Mouse (Mus musculus) forebrain, embryonic 13.5 days (tissue): ENCODE data around the gene Rsph14. TPM values are rescaled to one million over a fixed set of nuclear protein-coding genes. Genes with fewer than 3 reads are reported as not detected.
A peak's percentile ranks its signal among the peaks of the same experiment; 100 is the strongest.

Source experiments
- ATAC-seq: fragments of 200-750 bp; cut with Nextera tagmentation; 2 replicates; pipeline ENCODE4 v1.8.0; 2017
- H3K27ac ChIP-seq: fragments of 300-500 bp; sonication (generic); 2 replicates; pipeline ENCODE4 v1.5.1; 2015; ENCODE audit warnings: inconsistent platforms, mild to moderate bottlenecking, moderate library complexity
- H3K27me3 ChIP-seq: fragments of 300-500 bp; sonication (generic); 2 replicates; pipeline ENCODE4 v1.6.1; 2015; ENCODE audit warnings: mild to moderate bottlenecking, inconsistent platforms
- H3K36me3 ChIP-seq: fragments of 300-500 bp; sonication (generic); 2 replicates; pipeline ENCODE4 v1.6.1; 2015; ENCODE audit warnings: mild to moderate bottlenecking, inconsistent platforms; ENCODE audit not compliant: poor library complexity, severe bottlenecking
- H3K4me1 ChIP-seq: fragments of 300-500 bp; sonication (generic); 2 replicates; pipeline ENCODE4 v1.6.1; 2015; ENCODE audit warnings: inconsistent platforms
- H3K4me2 ChIP-seq: fragments of 300-500 bp; sonication (generic); 2 replicates; pipeline ENCODE4 v1.6.1; 2015; ENCODE audit warnings: inconsistent platforms, mild to moderate bottlenecking, moderate library complexity
- H3K4me3 ChIP-seq: fragments of 300-500 bp; sonication (generic); 2 replicates; pipeline ENCODE4 v1.5.1; 2015; ENCODE audit warnings: mild to moderate bottlenecking, inconsistent platforms
- H3K9ac ChIP-seq: fragments of 300-500 bp; sonication (generic); 2 replicates; pipeline ENCODE4 v1.6.1; 2015; ENCODE audit warnings: mild to moderate bottlenecking, inconsistent platforms
- H3K9me3 ChIP-seq: fragments of 300-500 bp; sonication (generic); replicated peaks from 2 replicates; pipeline ENCODE4 v1.6.1; 2016; ENCODE audit warnings: inconsistent platforms
- WGBS: fragments of 180-500 bp; shearing (Covaris S2); methylation state at CpG from one replicate; pipeline ENCODE4 v1.1.7; 2015; 5-methylcytosine and 5-hydroxymethylcytosine counted together
- polyA plus RNA-seq: library from polyadenylated mRNA; unstranded; fragments of >200 nt; fragmentation: Nextera tagmentation; extraction: Ambion mirVana; gene quantifications from 2 replicates; pipeline ENCODE4 v1.2.1, GENCODE M21; 2015

The Rsph14 gene
- 0.31 and 0.67 TPM in 2 replicates for polyA plus RNA-seq

- H3K27me3 ChIP-seq: no peaks in the 10 kb centered on the region
- H3K9ac ChIP-seq: 0 out of 2 replicates have a peak within 1 kb of the TSS, but pooled peaks have one; percentile 12
- H3K36me3 ChIP-seq: no peaks in the 10 kb centered on the region
- 20% methylated on average over 10 of the region's 10 CpGs for WGBS
- ATAC-seq: peak; percentile 71
- peak within 1 kb of the TSS; percentile 46 for H3K4me2 ChIP-seq
- H3K4me1 ChIP-seq: peaks cover 23% of the 10 kb centered on the region
- no peak within 1 kb of the TSS for H3K4me3 ChIP-seq
- no peaks in the 10 kb centered on the region for H3K9me3 ChIP-seq
- peak within 1 kb of the TSS; percentile 65; the same call in 1 of the 2 replicates for H3K27ac ChIP-seq
Measured at GRCm38 (mm10) chr10:75032395-75032794, at the start of gene Rsph14. Gene Rsph14, minus strand, starts transcription at chr10:75032586.

GRCm38 (mm10) chr10:75078174-75079128 is 46.1 kb upstream of the Rsph14 start:
- Histone ChIP-seq H3K36me3 (peaks cover 11% of the 10 kb centered on the region; the same call in 1 of the 2 replicates), H3K4me2 (no peak overlapping the region), H3K9me3 (no peaks in the 10 kb centered on the region), H3K27ac (no peak overlapping the region; the same call in 1 of the 2 replicates), H3K4me3 (no peak overlapping the region), H3K9ac (no peak overlapping the region), H3K4me1 (peaks cover 12% of the 10 kb centered on the region), H3K27me3 (no peaks in the 10 kb centered on the region)
- 90% methylated on average over 14 of the region's 14 CpGs for WGBS
- no peak for ATAC-seq

- H3K9me3 ChIP-seq: no peaks in the 10 kb centered on the region
- H3K36me3 ChIP-seq: peaks cover 4% of the 10 kb centered on the region; the same call in 1 of the 2 replicates
- H3K9ac ChIP-seq: no peak overlapping the region
- H3K27ac ChIP-seq: no peak overlapping the region
- H3K4me2 ChIP-seq: no peak overlapping the region
- peaks cover 23% of the 10 kb centered on the region for H3K4me1 ChIP-seq
- ATAC-seq: no peak
- 74% methylated on average over 5 of the region's 5 CpGs for WGBS
- H3K4me3 ChIP-seq: no peak overlapping the region
- H3K27me3 ChIP-seq: no peaks in the 10 kb centered on the region
Measured at GRCm38 (mm10) chr10:75075665-75076064, 43.3 kb upstream of the Rsph14 start.

GRCm38 (mm10) chr10:75070281-75070976 is 38.0 kb upstream of the Rsph14 start:
- no peaks in the 10 kb centered on the region for H3K27me3 ChIP-seq
- H3K9ac ChIP-seq: no peak overlapping the region
- H3K4me2 ChIP-seq: no peak overlapping the region
- peaks cover 13% of the 10 kb centered on the region; the same call in 1 of the 2 replicates for H3K36me3 ChIP-seq
- no peak overlapping the region for H3K4me3 ChIP-seq
- ATAC-seq: no peak
- WGBS: 81% methylated on average over 11 of the region's 11 CpGs
- peaks cover 56% of the 10 kb centered on the region for H3K4me1 ChIP-seq
- no peaks in the 10 kb centered on the region for H3K9me3 ChIP-seq
- no peak overlapping the region for H3K27ac ChIP-seq

- Histone ChIP-seq H3K27me3 (no peaks in the 10 kb centered on the region), H3K4me1 (peaks cover 72% of the 10 kb centered on the region), H3K27ac (no peak overlapping the region), H3K9ac (no peak overlapping the region), H3K4me2 (0 out of 2 replicates have a peak overlapping the region, but pooled peaks have one; percentile 7), H3K36me3 (peaks cover 16% of the 10 kb centered on the region; the same call in 1 of the 2 replicates), H3K4me3 (no peak overlapping the region), H3K9me3 (no peaks in the 10 kb centered on the region)
- ATAC-seq: no peak
- WGBS: 65% methylated on average over 12 of the region's 12 CpGs
Measured at GRCm38 (mm10) chr10:75068624-75069328, 36.4 kb upstream of the Rsph14 start.

GRCm38 (mm10) chr10:75068086-75068485 is 35.7 kb upstream of the Rsph14 start:
- no peak overlapping the region for H3K9ac ChIP-seq
- no peak overlapping the region for H3K27ac ChIP-seq
- H3K9me3 ChIP-seq: no peaks in the 10 kb centered on the region
- 51% methylated on average over 2 of the region's 2 CpGs for WGBS
- ATAC-seq: no peak
- H3K4me1 ChIP-seq: peaks cover 79% of the 10 kb centered on the region
- no peak overlapping the region for H3K4me2 ChIP-seq
- peaks cover 16% of the 10 kb centered on the region; the same call in 1 of the 2 replicates for H3K36me3 ChIP-seq
- H3K4me3 ChIP-seq: no peak overlapping the region
- no peaks in the 10 kb centered on the region for H3K27me3 ChIP-seq

- H3K27me3 ChIP-seq: no peaks in the 10 kb centered on the region
- no peak overlapping the region for H3K27ac ChIP-seq
- no peaks in the 10 kb centered on the region for H3K9me3 ChIP-seq
- peaks cover 85% of the 10 kb centered on the region for H3K4me1 ChIP-seq
- no peak overlapping the region for H3K4me2 ChIP-seq
- peaks cover 16% of the 10 kb centered on the region; the same call in 1 of the 2 replicates for H3K36me3 ChIP-seq
- H3K9ac ChIP-seq: no peak overlapping the region
- no peak overlapping the region for H3K4me3 ChIP-seq
- no peak for ATAC-seq
Measured at GRCm38 (mm10) chr10:75067446-75067845, 35.1 kb upstream of the Rsph14 start.

- H3K4me2 ChIP-seq: peak overlapping the region; percentile 95
- no peaks in the 10 kb centered on the region for H3K9me3 ChIP-seq
- no peak overlapping the region for H3K4me3 ChIP-seq
- ATAC-seq: no peak
- 71% methylated on average over 6 of the region's 6 CpGs for WGBS
- peaks cover 16% of the 10 kb centered on the region; the same call in 1 of the 2 replicates for H3K36me3 ChIP-seq
- no peaks in the 10 kb centered on the region for H3K27me3 ChIP-seq
- no peak overlapping the region for H3K9ac ChIP-seq
- H3K4me1 ChIP-seq: peaks cover 87% of the 10 kb centered on the region
- H3K27ac ChIP-seq: no peak overlapping the region
Measured at GRCm38 (mm10) chr10:75065691-75066090, 33.3 kb upstream of the Rsph14 start.

- Histone ChIP-seq H3K4me1 (peaks cover 84% of the 10 kb centered on the region), H3K27ac (no peak overlapping the region), H3K36me3 (peaks cover 16% of the 10 kb centered on the region; the same call in 1 of the 2 replicates), H3K9me3 (no peaks in the 10 kb centered on the region), H3K27me3 (no peaks in the 10 kb centered on the region), H3K9ac (peak overlapping the region; percentile 60), H3K4me3 (peak overlapping the region; percentile 90), H3K4me2 (peak overlapping the region; percentile 95)
- ATAC-seq: no peak
- 43% methylated on average over 12 of the region's 12 CpGs for WGBS
Measured at GRCm38 (mm10) chr10:75063301-75063965, 31.0 kb upstream of the Rsph14 start.

GRCm38 (mm10) chr10:75062621-75063020 is 30.2 kb upstream of the Rsph14 start:
- Histone ChIP-seq H3K27ac (no peak overlapping the region), H3K27me3 (no peaks in the 10 kb centered on the region), H3K9ac (peak overlapping the region; percentile 90), H3K9me3 (no peaks in the 10 kb centered on the region), H3K4me2 (peak overlapping the region; percentile 95), H3K4me1 (peaks cover 76% of the 10 kb centered on the region), H3K4me3 (peak overlapping the region; percentile 90), H3K36me3 (peaks cover 16% of the 10 kb centered on the region; the same call in 1 of the 2 replicates)
- 47% methylated on average over 6 of the region's 6 CpGs for WGBS
- no peak for ATAC-seq

GRCm38 (mm10) chr10:75062189-75062561 is 29.8 kb upstream of the Rsph14 start:
- no peaks in the 10 kb centered on the region for H3K27me3 ChIP-seq
- H3K4me2 ChIP-seq: peak overlapping the region; percentile 95
- H3K36me3 ChIP-seq: peaks cover 16% of the 10 kb centered on the region; the same call in 1 of the 2 replicates
- peak overlapping the region; percentile 90 for H3K4me3 ChIP-seq
- WGBS: 10% methylated on average over 6 of the region's 6 CpGs
- H3K9me3 ChIP-seq: no peaks in the 10 kb centered on the region
- no peak for ATAC-seq
- H3K9ac ChIP-seq: peak overlapping the region; percentile 90
- no peak overlapping the region for H3K27ac ChIP-seq
- peaks cover 71% of the 10 kb centered on the region for H3K4me1 ChIP-seq
